Mouse (Mus musculus): ENCODE results near the gene Prmt2.
A peak's percentile ranks its signal among the peaks of the same experiment; 100 is the strongest.

Gene Prmt2

DNA sequence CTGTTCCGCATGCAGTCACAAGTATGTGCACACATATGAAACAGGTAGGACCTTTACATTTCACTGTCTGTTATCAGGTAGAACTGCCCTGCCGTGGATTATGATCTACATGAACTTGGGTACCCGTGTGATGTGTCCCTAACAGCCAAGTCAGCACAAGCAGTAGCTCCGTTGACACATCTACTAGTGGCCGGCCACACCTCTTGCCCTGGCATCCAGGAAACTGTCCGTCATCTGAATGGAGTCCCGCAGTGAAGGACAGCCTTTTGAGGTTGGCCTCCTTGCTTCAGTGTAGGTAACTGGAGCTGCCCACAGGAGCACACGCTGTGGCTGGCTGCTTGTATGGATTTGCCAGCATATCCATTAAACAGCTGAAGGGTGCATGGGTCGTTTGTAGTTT lies 19.4 kb downstream of the Prmt2 start:
- DNase-seq (ENCODE audit: low read depth, low spot score): no peak

DNA sequence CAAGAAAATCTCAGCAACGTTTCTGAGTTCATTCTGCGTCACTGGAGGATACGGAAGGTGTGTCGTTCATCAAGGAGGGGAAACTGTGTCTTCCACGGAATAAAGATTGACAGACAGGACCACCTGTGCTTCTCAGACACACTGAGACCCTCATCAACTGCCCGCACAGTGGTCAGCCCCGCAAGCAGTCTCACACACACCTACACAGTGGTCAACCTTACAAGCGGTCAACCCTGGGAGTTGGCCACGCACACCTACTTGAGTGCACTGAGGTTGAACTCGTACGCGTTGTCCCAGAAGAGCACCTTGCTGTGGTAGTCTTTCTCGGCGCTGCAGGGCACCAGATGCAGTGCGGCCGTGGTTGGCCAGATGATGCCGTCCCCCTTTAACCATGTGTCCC lies 20.6 kb downstream of the Prmt2 start:
- no peak for DNase-seq (ENCODE audit: low read depth, low spot score)

DNA sequence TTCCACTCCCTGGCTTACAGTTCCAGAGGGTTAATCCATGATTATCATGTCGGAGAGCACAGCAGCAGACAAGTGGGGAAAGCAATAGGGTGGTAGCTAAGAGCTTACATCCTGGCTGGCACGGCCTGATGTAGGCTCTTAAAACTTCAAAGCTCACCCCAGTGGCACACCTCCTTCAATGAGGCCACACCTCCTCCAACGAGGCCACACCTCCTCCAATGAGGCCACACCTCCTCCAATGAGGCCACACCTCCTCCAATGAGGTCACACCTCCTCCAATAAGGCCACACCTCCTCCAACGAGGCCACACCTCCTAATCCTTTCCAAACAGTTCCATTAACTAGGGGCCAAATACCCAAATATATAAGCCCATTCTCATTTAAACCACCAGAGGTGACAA lies 23.5 kb downstream of the Prmt2 start:
- no peak for DNase-seq (ENCODE audit: low read depth, low spot score)

DNA sequence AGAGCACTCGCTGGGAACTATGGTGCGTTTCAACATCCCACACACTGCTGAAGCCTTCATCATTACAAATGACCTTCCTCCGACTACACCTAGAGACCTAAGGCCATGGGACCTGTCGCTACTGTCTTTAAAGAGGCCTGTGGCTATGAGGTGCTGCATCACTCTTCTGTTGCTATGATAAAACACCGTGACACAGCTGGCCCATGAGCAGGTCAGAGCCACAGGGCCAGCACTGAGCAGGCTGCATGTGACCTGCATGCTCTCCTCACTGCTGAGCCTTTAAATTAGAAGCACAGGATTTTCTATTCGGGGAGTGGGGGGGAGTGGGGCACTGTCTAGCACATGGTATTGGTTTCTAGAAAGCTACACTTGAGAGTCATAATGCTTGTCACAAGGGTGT lies 25.5 kb downstream of the Prmt2 start:
- DNase-seq (ENCODE audit: low read depth, low spot score): no peak

- DNase-seq (ENCODE audit: low read depth, low spot score): no peak
These were observed 26.9 kb downstream of the Prmt2 start for GRCm38 (mm10) chr10:76210806-76211205.

- no peak for DNase-seq (ENCODE audit: low read depth, low spot score)
These were observed 28.4 kb downstream of the Prmt2 start for GRCm38 (mm10) chr10:76209241-76209640.

- DNase-seq (ENCODE audit: low read depth, low spot score): no peak
These were observed 30.3 kb downstream of the Prmt2 start for GRCm38 (mm10) chr10:76207262-76207796.

- peak; percentile 21 for DNase-seq (ENCODE audit: low read depth, low spot score)
These were observed 33.8 kb downstream of the Prmt2 start for GRCm38 (mm10) chr10:76203798-76204283.

GRCm38 (mm10) chr10:76201978-76202377 lies 35.7 kb downstream of the Prmt2 start:
- DNase-seq (ENCODE audit: low read depth, low spot score): peak; percentile 72

- DNase-seq (ENCODE audit: low read depth, low spot score): no peak
These were observed 36.2 kb downstream of the Prmt2 start for GRCm38 (mm10) chr10:76201416-76201815.

GRCm38 (mm10) chr10:76188010-76188409 lies 49.7 kb downstream of the Prmt2 start:
- DNase-seq (ENCODE audit: low read depth, low spot score): no peak

- no peak for DNase-seq (ENCODE audit: low read depth, low spot score)
These were observed 52.4 kb downstream of the Prmt2 start for GRCm38 (mm10) chr10:76185216-76185615.

DNA sequence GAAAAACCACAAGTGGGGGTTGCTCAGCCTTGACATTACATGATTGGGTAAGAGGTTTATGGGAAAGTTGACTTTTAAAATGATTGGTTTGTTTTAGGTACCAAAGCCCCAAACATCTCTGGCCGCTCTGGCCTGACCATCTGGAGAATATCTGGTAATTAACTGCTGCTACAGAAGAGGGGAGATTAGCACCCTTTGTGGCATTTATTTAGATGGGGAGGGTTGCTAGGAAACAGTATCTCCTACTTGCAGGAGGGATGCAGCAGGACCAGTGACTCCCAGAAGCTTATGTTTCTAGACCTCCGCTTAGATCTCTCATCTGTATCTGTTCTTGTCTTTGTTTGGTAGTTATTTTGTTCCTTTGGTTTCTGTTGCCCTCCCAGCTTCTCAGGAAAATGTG lies 62.8 kb downstream of the Prmt2 start:
- DNase-seq (ENCODE audit: low read depth, low spot score): no peak

- DNase-seq (ENCODE audit: low read depth, low spot score): no peak
These were observed 79.7 kb downstream of the Prmt2 start for GRCm38 (mm10) chr10:76158009-76158408.

- no peak for DNase-seq (ENCODE audit: low read depth, low spot score)
These were observed 80.1 kb downstream of the Prmt2 start for GRCm38 (mm10) chr10:76157528-76157927.
